Mouse (Mus musculus): Measurements from ENCODE around the gene Patj.

Gene Patj

GRCm38 (mm10) chr4:98504743-98505142 is 109.2 kb downstream of the Patj start:
- in situ Hi-C loops (cut with MboI, MseI): loop anchor here in 1 of 2 experiments (25.0 kb wide), 1 partner anchor 208 kb away; no protein-coding TSS in a partner anchor

GRCm38 (mm10) chr4:98508471-98509271 is 113.1 kb downstream of the Patj start:
- in situ Hi-C loops (cut with MboI, MseI): loop anchor here in 1 of 2 experiments (25.0 kb wide), 1 partner anchor 204 kb away; no protein-coding TSS in a partner anchor

DNA sequence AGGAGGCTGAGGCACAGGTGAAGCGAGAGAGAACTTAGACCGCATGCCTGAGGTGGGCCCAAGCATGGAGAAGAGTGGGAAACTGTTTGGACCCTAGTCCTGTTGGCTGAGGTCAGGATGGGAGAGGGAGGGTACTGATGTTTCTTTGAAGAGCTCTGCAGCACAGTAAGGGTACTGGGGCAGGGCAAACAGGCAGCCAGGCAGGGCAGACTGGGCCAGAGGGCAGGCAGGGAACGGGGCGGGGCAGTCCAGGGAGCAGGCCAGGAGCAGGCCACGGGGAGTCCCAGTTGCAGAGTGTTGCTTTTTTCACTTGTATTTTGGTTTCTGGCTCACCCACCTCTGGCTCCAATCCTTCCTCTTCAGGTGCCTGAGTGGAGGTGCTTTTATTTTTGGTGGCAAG is 114.4 kb downstream of the Patj start:
- in situ Hi-C loops (cut with MboI, MseI): loop anchor here in 1 of 2 experiments (25.0 kb wide), 1 partner anchor 202 kb away; no protein-coding TSS in a partner anchor

GRCm38 (mm10) chr4:98511296-98511695 is 115.7 kb downstream of the Patj start:
- in situ Hi-C loops (cut with MboI, MseI): loop anchor here in 1 of 2 experiments (25.0 kb wide), 1 partner anchor 201 kb away; no protein-coding TSS in a partner anchor

DNA sequence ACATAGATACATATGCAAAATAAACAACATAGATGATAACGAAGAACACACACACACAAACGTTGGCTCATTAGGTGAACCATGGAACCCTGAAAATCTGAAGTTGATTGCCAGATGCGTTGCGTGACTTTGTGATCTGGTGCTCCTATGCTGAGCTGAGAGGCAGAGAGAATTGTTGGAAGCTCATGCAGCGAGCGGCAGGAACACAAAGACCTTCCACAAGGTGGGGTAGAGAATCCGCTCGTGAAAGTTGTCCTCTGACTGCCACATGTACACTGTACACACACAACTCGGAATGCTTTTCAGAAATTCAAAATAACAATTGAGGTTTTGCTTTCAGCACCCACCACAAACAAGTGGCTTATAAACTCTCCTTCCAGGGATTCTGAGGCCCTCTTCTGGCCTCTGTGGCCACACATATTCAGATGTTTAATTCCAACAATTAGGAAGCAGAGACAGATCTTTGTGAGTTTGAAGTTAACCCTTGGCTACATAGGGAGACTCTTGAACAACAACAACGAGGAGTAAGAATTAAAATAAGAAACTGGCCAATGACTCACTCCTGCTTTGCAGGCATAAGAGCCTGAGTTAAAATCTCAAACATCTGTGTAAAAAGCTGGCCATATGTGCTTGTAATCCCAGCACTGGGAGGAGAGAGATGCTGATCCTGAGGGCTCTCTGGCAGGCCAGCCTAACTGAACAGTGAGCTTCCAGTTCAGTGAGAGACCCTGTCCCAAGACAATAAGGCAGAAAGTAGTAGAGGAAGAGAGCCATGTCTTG is 116.6 kb downstream of the Patj start:
- in situ Hi-C loops (cut with MboI, MseI): loop anchor here in 1 of 2 experiments (25.0 kb wide), 1 partner anchor 200 kb away; no protein-coding TSS in a partner anchor

DNA sequence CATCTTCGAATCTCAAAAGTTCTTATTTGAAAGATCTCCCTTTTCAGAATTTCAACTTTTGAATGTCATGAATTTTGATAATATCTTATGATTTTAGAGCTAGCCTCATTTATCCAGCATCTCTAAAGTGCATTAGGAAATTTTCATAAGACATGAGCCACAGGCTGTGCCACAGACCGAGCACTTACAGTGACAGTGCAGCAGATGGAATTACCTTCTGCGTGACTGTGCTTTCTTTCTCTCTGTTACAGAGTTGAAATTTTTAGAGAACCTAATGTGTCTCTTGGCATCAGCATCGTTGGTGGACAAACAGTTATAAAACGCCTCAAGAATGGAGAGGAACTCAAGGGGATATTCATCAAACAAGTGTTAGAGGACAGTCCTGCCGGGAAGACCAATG is 124.9 kb downstream of the Patj start:
- in situ Hi-C loops (cut with MboI, MseI): loop anchor here in 1 of 2 experiments (25.0 kb wide), 1 partner anchor 192 kb away; no protein-coding TSS in a partner anchor

- in situ Hi-C loops (cut with MboI, MseI): loop anchor here in 1 of 2 experiments (25.0 kb wide), 1 partner anchor 188 kb away; no protein-coding TSS in a partner anchor
These were observed 128.9 kb downstream of the Patj start for GRCm38 (mm10) chr4:98524525-98524924.

- in situ Hi-C loops (cut with MboI, MseI): no loop called here
These were observed 139.9 kb downstream of the Patj start for GRCm38 (mm10) chr4:98535446-98535845.

- in situ Hi-C loops (cut with MboI, MseI): no loop called here
These were observed 146.0 kb downstream of the Patj start for GRCm38 (mm10) chr4:98541591-98541990.

- in situ Hi-C loops (cut with MboI, MseI): no loop called here
These were observed 147.4 kb downstream of the Patj start for GRCm38 (mm10) chr4:98543001-98543400.

DNA sequence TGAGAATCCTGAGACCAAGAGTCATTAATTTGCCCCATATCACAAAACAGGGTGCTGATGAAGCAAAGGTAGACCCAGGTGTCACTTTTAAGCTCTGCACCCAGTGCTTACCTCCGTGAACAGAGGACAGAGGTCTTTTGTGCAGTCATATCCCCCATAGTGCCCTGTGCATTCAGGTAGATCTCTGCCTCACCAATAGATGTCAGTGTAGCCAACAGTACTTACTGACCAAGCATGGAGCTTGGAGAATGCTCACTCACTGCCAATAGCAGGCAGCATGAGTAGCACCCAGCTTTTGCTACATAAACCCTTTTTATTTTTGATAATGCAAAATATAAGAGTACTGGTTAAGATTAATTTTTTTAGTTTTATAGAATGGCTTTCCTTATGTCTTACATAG is 149.8 kb downstream of the Patj start:
- in situ Hi-C loops (cut with MboI, MseI): no loop called here

GRCm38 (mm10) chr4:98546456-98547176 is 151.0 kb downstream of the Patj start:
- in situ Hi-C loops (cut with MboI, MseI): no loop called here

DNA sequence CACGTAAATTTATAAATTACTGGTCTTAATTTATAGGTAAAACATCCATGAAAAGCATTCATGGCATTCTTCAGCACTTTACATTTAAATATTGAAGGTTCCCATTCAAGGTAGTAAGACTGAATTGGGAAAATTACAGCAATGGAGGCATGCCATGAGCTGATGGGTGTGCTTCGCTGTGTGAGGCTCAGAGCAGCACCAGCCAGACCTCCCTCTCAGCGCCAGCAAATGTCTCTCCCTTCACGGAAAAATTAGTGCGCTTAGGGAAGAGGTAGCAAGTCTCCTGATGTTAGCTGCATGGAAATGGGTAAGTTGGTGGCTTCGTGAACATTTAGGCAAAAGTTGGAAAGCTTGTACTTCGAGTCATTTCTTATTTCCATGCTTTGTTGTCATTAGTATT is 153.9 kb downstream of the Patj start:
- in situ Hi-C loops (cut with MboI, MseI): no loop called here

DNA sequence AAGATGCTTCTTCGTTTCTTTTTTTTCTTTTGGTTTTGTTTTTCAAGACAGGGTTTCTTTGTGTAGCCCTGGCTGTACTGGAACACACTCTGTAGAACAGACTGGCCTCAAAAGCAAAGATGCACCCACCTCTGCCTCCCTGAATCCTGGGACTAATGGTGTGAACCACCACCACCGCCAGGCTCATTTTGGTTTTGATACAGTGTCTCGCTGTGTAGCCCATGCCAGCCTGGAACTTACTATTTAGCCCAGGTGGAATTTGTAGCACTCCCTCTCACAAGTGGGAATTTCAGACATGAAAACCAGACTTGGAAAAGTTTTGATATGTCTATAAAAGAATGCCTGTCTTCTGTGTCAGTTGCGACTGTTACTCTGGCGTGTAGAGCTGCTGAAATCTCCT is 154.5 kb downstream of the Patj start:
- in situ Hi-C loops (cut with MboI, MseI): no loop called here

GRCm38 (mm10) chr4:98555666-98556065 is 160.1 kb downstream of the Patj start:
- in situ Hi-C loops (cut with MboI, MseI): no loop called here

- in situ Hi-C loops (cut with MboI, MseI): no loop called here
These were observed 160.9 kb downstream of the Patj start for GRCm38 (mm10) chr4:98556449-98556848.

DNA sequence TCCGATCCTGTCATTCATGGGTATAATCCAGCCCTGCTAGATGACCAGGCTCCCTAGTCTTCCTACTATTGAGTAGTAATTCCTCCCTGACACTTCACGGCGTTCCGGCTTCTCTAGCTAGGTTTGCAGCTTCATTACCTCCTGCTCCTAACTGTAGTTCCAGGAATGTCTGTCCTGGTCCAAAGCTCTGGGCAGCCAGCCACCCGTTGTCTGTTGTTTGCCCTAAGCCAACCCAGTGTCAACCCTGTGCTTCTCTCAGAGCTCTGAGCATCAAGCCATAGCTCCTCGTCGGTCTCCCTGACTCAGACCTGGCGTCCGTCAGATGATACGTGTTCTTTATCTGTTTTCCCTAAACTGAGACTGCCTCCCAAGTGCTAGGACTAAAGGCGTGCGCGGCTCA is 161.6 kb downstream of the Patj start:
- in situ Hi-C loops (cut with MboI, MseI): no loop called here

DNA sequence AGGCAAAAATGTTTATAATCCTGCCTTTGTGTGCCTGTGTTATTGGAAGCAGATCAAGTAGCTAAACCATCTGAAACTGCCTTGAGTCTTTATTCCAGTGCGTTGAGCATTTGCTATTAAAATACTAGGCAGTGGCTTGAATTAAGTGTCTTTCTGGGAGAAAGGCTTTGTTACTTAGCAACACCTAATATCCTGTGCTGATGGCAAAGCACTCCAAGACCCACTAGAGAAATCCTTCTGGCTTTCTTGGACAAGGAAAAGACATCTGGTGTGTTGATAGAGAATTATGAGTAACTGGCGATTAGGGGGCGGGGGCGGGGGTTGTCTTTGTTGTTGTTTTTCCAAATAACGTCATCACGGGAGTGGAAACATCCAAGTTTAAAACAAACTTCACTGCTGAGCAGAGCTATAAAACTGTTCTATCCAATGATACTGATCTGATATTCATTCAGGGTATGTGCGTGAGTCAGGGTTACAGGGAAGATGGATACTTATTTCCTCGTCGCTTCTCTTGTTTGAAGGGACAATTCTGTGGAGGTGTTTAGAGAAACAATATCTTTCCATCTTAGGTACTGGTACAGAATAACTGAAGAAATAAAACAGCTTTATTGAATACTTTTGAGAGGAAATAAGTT is 164.7 kb downstream of the Patj start:
- in situ Hi-C loops (cut with MboI, MseI): no loop called here

- in situ Hi-C loops (cut with MboI, MseI): no loop called here
These were observed 167.5 kb downstream of the Patj start for GRCm38 (mm10) chr4:98563082-98563481.

DNA sequence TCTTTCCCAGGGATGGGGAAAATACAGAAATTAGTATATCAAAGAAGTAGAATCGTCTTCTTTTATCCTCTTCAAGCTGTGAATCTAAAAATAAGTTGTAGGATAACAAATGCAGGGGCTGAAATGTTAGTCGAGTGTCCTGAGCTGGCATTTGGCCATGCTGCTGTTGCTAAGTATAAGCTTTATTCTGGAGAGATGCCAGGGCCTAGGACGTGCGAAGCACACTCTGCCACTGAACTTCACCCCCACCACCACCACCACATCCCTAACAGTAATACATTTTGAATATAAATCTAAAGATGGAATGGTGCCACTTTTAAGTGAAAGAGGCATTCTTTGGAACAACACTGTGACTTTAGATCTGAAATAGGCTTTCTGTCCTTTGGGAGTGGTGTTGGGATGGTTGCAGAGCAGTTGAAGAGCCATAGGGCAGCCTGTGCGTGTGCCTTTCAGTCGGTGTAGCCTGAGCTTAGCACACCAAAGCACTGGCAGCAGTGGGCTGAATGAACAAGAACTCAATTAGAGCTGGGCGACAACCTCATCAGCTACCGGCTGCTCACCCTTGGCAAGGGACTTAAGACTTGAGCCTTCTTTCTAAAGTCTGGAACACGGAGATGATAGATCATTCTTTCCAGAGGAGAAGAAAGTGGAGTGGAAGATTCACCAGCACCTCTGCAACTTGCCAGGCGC is 168.1 kb downstream of the Patj start:
- in situ Hi-C loops (cut with MboI, MseI): no loop called here
